Mouse (Mus musculus) kidney, adult 2 months (tissue): Measurements from ENCODE around the gene Adipor2.

Experiments
- CTCF ChIP-seq: fragments of 200-500 bp; conservative IDR thresholded peaks from 2 replicates; pipeline ENCODE4 v1.5.1; 2011; ENCODE audit warnings: low read depth, mild to moderate bottlenecking, control low read depth, low read length, moderate library complexity, mixed read lengths; ENCODE audit not compliant: insufficient read depth, insufficient read length
- POLR2A ChIP-seq: fragments of 200-500 bp; IDR thresholded peaks from one replicate; pipeline ENCODE4 v1.6.1; 2011; ENCODE audit warnings: low read depth, low read length, control low read depth

DNA sequence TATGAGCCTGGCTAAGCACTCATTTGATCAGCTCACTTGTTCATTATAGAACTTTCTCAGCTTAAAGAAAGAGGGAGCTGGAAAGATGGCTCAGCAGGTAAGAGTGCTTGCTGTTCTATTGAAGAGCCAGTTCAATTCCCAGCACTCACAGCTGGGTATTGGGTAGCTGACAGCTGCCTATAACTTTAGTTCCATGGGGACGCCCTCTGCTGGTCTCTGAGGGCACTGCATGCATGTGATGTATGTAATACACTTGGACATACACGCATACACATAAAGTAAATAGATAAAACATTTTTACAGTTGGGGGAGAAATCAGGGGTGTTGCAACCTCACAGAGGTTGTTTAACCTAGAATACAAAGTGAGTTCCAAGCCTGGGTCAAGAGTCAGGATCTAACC, 98.1 kb downstream of the Adipor2 start:
- TF ChIP-seq POLR2A (no peak), CTCF (no peak)
